16 mouse cellular contexts compared by ENCODE assay signal in the genomic region with DNA sequence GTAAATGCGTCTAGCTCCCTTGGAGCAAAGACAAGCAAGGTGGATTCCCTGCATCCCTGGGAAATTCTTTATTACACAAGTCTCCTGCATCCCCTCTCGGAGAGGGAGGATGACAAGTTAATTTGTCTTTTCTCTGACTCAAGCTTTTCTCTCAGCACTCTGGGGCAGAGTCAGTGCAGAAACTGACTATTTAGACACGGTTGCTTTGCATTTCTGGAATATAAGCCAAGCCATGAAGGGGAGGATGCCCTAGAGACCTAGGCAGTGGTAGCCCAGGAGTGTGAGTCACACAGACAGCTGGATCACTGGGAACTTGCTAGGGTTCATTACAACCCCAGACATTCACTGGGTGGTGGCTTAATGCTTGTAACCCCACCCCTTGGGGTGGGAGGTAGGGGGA. TPM values are rescaled to one million over a fixed set of nuclear protein-coding genes. Genes with fewer than 3 reads are reported as not detected.
A peak's percentile ranks its signal among the peaks of the same experiment; 100 is the strongest.
DNase-seq lines count a peak whose midpoint lies in the region; ATAC-seq lines count a peak whose summit lies in the region.
"Had no signal": no experiment of that assay in that cellular context is flagged by ENCODE, and none has a peak within 500 bp of the region (broad histone marks: within the 10 kb centered on the region; RNA-seq: fewer than 3 reads in every experiment).

No protein-coding gene starts in this region.

- H3K27ac ChIP-seq in midbrain, embryonic 11.5 days (ENCODE audit: low read depth, low read length) = no peak overlapping the region
- H3K27ac ChIP-seq in midbrain, embryonic 16.5 days (ENCODE audit: low read length) = no peak overlapping the region
- 0 out of 2 replicates have a peak overlapping the region, but pooled peaks have one; percentile 5 for H3K27ac ChIP-seq in heart, embryonic 13.5 days (replicated peaks)
- H3K27ac ChIP-seq: kidney, postnatal 0 days; left cerebral cortex, adult 2 months; liver, embryonic 14.5 days; neural tube, embryonic 12.5 days had no signal

- H3K4me1 ChIP-seq in midbrain, embryonic 11.5 days (ENCODE audit: control insufficient read depth, insufficient read depth, low read length) = no peaks in the 10 kb centered on the region
- H3K4me1 ChIP-seq in midbrain, embryonic 16.5 days (ENCODE audit: control insufficient read depth, insufficient read depth, low read length) = no peaks in the 10 kb centered on the region
- 0 out of 2 replicates have a peak, but pooled peaks cover 7% of the 10 kb centered on the region for H3K4me1 ChIP-seq in heart, embryonic 13.5 days
- H3K4me1 ChIP-seq: neural tube, embryonic 12.5 days had no signal

- DNase-seq in midbrain, embryonic 11.5 days (ENCODE audit: low spot score, missing footprints) = peak; percentile 31
- peak; percentile 64 for DNase-seq in brain, adult 2 months (ENCODE audit: low read depth, low spot score)
- DNase-seq in skeletal muscle tissue, adult 2 months (ENCODE audit: low read depth, low spot score) = peak; percentile 54
- no peak for DNase-seq in layer of hippocampus, postnatal 36 days
- no peak for DNase-seq in left cerebral cortex, postnatal 25 days (ENCODE audit: low spot score in 2 of 2)
- DNase-seq: adrenal gland, adult 2 months; cerebellum, adult 11-12 months; lung, postnatal 4 days had no signal

- no peak overlapping the region for H3K4me2 ChIP-seq in midbrain, embryonic 11.5 days
- H3K4me2 ChIP-seq in midbrain, embryonic 16.5 days (ENCODE audit: low read length) = no peak overlapping the region
- H3K4me2 ChIP-seq in heart, embryonic 13.5 days = no peak overlapping the region
- H3K4me2 ChIP-seq: neural tube, embryonic 12.5 days had no signal

- H3K9ac ChIP-seq in midbrain, embryonic 11.5 days (ENCODE audit: low read length) = no peak overlapping the region
- H3K9ac ChIP-seq in midbrain, embryonic 16.5 days (ENCODE audit: low read depth, low read length) = no peak overlapping the region
- H3K9ac ChIP-seq in heart, embryonic 13.5 days = no peak overlapping the region
- H3K9ac ChIP-seq: liver, embryonic 14.5 days; neural tube, embryonic 12.5 days had no signal

- H3K27me3 ChIP-seq in midbrain, embryonic 11.5 days (ENCODE audit: control insufficient read depth, insufficient read depth, low read length) = no peaks in the 10 kb centered on the region
- no peaks in the 10 kb centered on the region for H3K27me3 ChIP-seq in midbrain, embryonic 16.5 days (ENCODE audit: control insufficient read depth, insufficient read depth, low read depth, low read length)
- H3K27me3 ChIP-seq in heart, embryonic 13.5 days (replicated peaks) = no peaks in the 10 kb centered on the region
- H3K27me3 ChIP-seq: neural tube, embryonic 12.5 days had no signal

- H3K9me3 ChIP-seq in midbrain, embryonic 11.5 days (ENCODE audit: control insufficient read depth, low read length) = no peaks in the 10 kb centered on the region
- no peaks in the 10 kb centered on the region for H3K9me3 ChIP-seq in midbrain, embryonic 16.5 days (replicated peaks; ENCODE audit: control insufficient read depth, low read length, poor library complexity, severe bottlenecking)
- H3K9me3 ChIP-seq in heart, embryonic 13.5 days = no peaks in the 10 kb centered on the region
- H3K9me3 ChIP-seq: neural tube, embryonic 12.5 days had no signal

- 62% methylated on average over 3 of the region's 3 CpGs for WGBS in midbrain, embryonic 11.5 days
- WGBS in midbrain, embryonic 16.5 days = 45% methylated on average over 3 of the region's 3 CpGs
- WGBS in heart, embryonic 13.5 days = 62% methylated on average over 3 of the region's 3 CpGs

- no peak for ATAC-seq in midbrain, embryonic 11.5 days (ENCODE audit: low FRiP score)
- ATAC-seq in midbrain, embryonic 16.5 days = no peak
- no peak for ATAC-seq in heart, embryonic 13.5 days (ENCODE audit: extremely low read depth, insufficient number of reproducible peaks, low FRiP score, low TSS enrichment)

- no peak overlapping the region for H3K4me3 ChIP-seq in midbrain, embryonic 11.5 days (ENCODE audit: low read depth, low read length)
- no peak overlapping the region for H3K4me3 ChIP-seq in midbrain, embryonic 16.5 days (ENCODE audit: low read depth, low read length)
- no peak overlapping the region for H3K4me3 ChIP-seq in heart, embryonic 13.5 days
- H3K4me3 ChIP-seq: left cerebral cortex, adult 2 months; neural tube, embryonic 12.5 days had no signal

- no peaks in the 10 kb centered on the region for H3K36me3 ChIP-seq in midbrain, embryonic 11.5 days (ENCODE audit: control insufficient read depth, insufficient read depth, low read length)
- H3K36me3 ChIP-seq in midbrain, embryonic 16.5 days (ENCODE audit: control insufficient read depth, insufficient read depth, low read length) = no peaks in the 10 kb centered on the region
- H3K36me3 ChIP-seq in heart, embryonic 13.5 days = no peaks in the 10 kb centered on the region
- H3K36me3 ChIP-seq: G1E; neural tube, embryonic 12.5 days had no signal

- intact Hi-C loops in left cerebral cortex, postnatal 25 days (cut with DNase I) = no loop called here

RNA-seq across cellular contexts. Expression of gene Fam13c, which starts 13.9 kb away (rescaled TPM):
- 18.6 and 19.3 TPM in 2 replicates for polyA plus RNA-seq in midbrain, embryonic 11.5 days (2014; fragmentation: Nextera tagmentation; extraction: Ambion mirVana)
- 33.6 and 36.6 TPM in 2 replicates for polyA plus RNA-seq in midbrain, embryonic 16.5 days (2015; fragmentation: Nextera tagmentation; extraction: Ambion mirVana)
- polyA plus RNA-seq in heart, embryonic 13.5 days (2015; fragmentation: Nextera tagmentation; extraction: Ambion mirVana) = 9.5 and 10.0 TPM in 2 replicates
- total RNA-seq in layer of hippocampus, postnatal 36 days (2021) = 10 to 100 TPM; 88.2 to 88.8 TPM
- total RNA-seq in left cerebral cortex, postnatal 25 days (2021) = 10 to 100 TPM; 59.4 to 60.7 TPM
- total RNA-seq: hematopoietic stem cell, adult 5-6 weeks had no signal
- polyA plus RNA-seq: G1E had no signal

Comparison
In these comparisons a context has a peak if more than half of its experiments do, and no peak if none do; other contexts are left out.
1. DNase-seq: peak in midbrain, embryonic 11.5 days (single experiment), brain, adult 2 months (single experiment) and skeletal muscle tissue, adult 2 months (single experiment); none in layer of hippocampus, postnatal 36 days (0 of 2) and left cerebral cortex, postnatal 25 days (0 of 2).